Mouse (Mus musculus) testis, adult 2 months (tissue): Measurements from ENCODE around the gene Dzank1.

Experiments used
- CTCF ChIP-seq: fragments of 200-500 bp; IDR thresholded peaks from 2 replicates; pipeline ENCODE4 v1.5.1; 2012; ENCODE audit warnings: low read depth, mild to moderate bottlenecking, inconsistent platforms, low read length, moderate library complexity; ENCODE audit not compliant: control insufficient read depth, insufficient read depth, insufficient replicate concordance
- POLR2A ChIP-seq: fragments of 200-500 bp; IDR thresholded peaks from 2 replicates; pipeline ENCODE4 v1.6.1; 2012; ENCODE audit warnings: low read depth, mild to moderate bottlenecking, inconsistent platforms, low read length, moderate library complexity; ENCODE audit not compliant: control insufficient read depth

- no peak for TF ChIP-seq CTCF
- no peak for TF ChIP-seq POLR2A
Measured at GRCm38 (mm10) chr2:144487476-144487875, 39.7 kb downstream of the Dzank1 start.
